Mouse (Mus musculus) hindbrain, embryonic 16.5 days (tissue): ENCODE data around the gene Ifitm6. TPM values are rescaled to one million over a fixed set of nuclear protein-coding genes. Genes with fewer than 3 reads are reported as not detected.

Source experiments
- ATAC-seq: fragments of 200-750 bp; cut with Nextera tagmentation; 2 replicates; pipeline ENCODE4 v1.8.0; 2017; ENCODE audit warnings: moderate TSS enrichment, moderate library complexity
- H3K27ac ChIP-seq: fragments of 300-500 bp; sonication (generic); 2 replicates; pipeline ENCODE4 v1.5.1; 2014; ENCODE audit warnings: low read depth, mild to moderate bottlenecking, control low read depth, low read length, moderate library complexity
- H3K27me3 ChIP-seq: fragments of 300-500 bp; sonication (generic); replicated peaks from 2 replicates; pipeline ENCODE4 v1.6.1; 2014; ENCODE audit warnings: low read length; ENCODE audit not compliant: control insufficient read depth, insufficient read depth
- H3K36me3 ChIP-seq: fragments of 300-500 bp; sonication (generic); 2 replicates; pipeline ENCODE4 v1.6.1; 2014; ENCODE audit warnings: mild to moderate bottlenecking, low read length, moderate library complexity, mixed read lengths; ENCODE audit not compliant: control insufficient read depth, insufficient read depth
- H3K4me1 ChIP-seq: fragments of 300-500 bp; sonication (generic); 2 replicates; pipeline ENCODE4 v1.6.1; 2014; ENCODE audit warnings: low read depth, low read length; ENCODE audit not compliant: control insufficient read depth, insufficient read depth
- H3K4me2 ChIP-seq: fragments of 300-500 bp; sonication (generic); 2 replicates; pipeline ENCODE4 v1.6.1; 2014; ENCODE audit warnings: mild to moderate bottlenecking, low read length, control low read depth, moderate library complexity
- H3K4me3 ChIP-seq: fragments of 300-500 bp; sonication (generic); 2 replicates; pipeline ENCODE4 v1.5.1; 2014; ENCODE audit warnings: mild to moderate bottlenecking, low read length, control low read depth, moderate library complexity
- H3K9ac ChIP-seq: fragments of 300-500 bp; sonication (generic); 2 replicates; pipeline ENCODE4 v1.6.1; 2014; ENCODE audit warnings: low read depth, mild to moderate bottlenecking, control low read depth, low read length, moderate library complexity
- H3K9me3 ChIP-seq: fragments of 300-500 bp; sonication (generic); 2 replicates; pipeline ENCODE4 v1.6.1; 2014; ENCODE audit warnings: mild to moderate bottlenecking, low read length, moderate library complexity; ENCODE audit not compliant: control insufficient read depth
- WGBS: fragments of 180-500 bp; shearing (Covaris S2); extraction: QIAGEN DNeasy Blood & Tissue Kit; methylation state at CpG from one replicate; pipeline ENCODE4 v1.1.7; 2014; 5-methylcytosine and 5-hydroxymethylcytosine counted together
- polyA plus RNA-seq: library from polyadenylated mRNA; unstranded; fragments of >200 nt; fragmentation: Nextera tagmentation; extraction: Ambion mirVana; gene quantifications from 2 replicates; pipeline ENCODE4 v1.2.1, GENCODE M21; 2015

The Ifitm6 gene
- polyA plus RNA-seq, 1 experiment from 2014 or later, result 0.83 TPM

DNA sequence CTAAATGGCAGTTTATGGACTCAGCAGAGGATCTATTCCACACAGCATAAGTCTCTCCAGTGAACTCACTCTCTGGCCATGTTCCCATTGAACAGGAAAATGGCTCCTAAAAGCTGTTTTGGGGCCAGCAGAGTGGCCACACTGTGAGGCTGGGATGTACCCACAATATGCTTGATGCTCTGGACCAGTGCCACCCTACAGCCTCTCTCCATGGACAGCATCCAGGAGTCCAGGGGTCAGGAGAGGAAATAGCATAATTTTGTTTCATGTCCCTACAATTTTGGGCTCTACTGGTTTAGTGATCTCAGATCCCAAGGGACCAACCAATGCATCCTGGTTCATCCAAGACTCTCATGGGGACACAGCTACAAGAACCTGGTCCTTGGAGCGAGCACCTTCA lies 39.8 kb upstream of the Ifitm6 start:
- Histone ChIP-seq H3K9ac (no peak overlapping the region), H3K4me1 (peaks cover 13% of the 10 kb centered on the region), H3K4me2 (no peak overlapping the region), H3K9me3 (no peaks in the 10 kb centered on the region), H3K27ac (no peak overlapping the region), H3K36me3 (no peaks in the 10 kb centered on the region), H3K4me3 (no peak overlapping the region), H3K27me3 (no peaks in the 10 kb centered on the region)
- ATAC-seq, result no peak
- WGBS, result 89% methylated on average over 1 of the region's 1 CpGs

DNA sequence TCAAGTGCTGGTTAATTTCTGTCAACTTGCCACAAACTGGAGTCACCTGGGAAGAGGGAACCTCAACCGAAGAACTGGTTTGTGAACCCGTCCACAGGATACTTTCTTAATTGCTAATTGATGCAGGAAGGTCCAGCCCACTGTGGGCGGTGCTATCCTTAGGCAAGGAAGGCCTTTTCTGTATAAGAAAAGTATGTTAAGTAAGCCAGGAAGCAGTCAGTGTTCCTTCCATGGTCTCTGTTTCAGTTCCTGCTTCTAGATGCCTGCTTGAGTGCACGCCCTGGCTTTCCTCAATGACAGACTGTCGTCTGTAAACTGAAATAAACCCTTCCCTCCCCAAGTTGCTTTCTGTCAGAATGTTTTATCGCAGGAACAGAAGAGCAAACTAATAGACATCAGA lies 39.3 kb upstream of the Ifitm6 start:
- WGBS, result 92% methylated on average over 6 of the region's 6 CpGs
- Histone ChIP-seq H3K4me1 (peaks cover 8% of the 10 kb centered on the region), H3K4me2 (no peak overlapping the region), H3K9me3 (no peaks in the 10 kb centered on the region), H3K27me3 (no peaks in the 10 kb centered on the region), H3K4me3 (no peak overlapping the region), H3K36me3 (no peaks in the 10 kb centered on the region), H3K27ac (no peak overlapping the region), H3K9ac (no peak overlapping the region)
- no peak for ATAC-seq

DNA sequence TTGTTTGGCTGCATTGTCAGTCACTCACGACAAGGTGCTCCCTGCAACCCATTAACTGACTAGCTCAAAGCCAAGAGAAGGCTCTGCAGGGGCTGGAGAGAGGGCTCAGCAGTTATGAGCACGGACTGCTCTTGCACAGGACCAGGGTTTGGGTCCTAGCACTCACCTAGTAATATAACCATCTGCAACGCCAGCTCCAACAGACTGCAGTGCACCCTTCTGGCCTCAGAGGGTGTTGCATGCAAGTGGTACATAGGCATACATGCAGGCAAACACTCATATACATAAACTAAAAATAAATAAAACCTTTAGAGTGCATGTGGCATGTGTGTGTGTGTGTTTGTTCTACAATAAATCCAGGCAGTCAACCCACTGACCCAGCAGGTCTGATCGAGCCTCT lies 38.1 kb upstream of the Ifitm6 start:
- Histone ChIP-seq H3K27ac (no peak overlapping the region), H3K9me3 (no peaks in the 10 kb centered on the region), H3K36me3 (no peaks in the 10 kb centered on the region), H3K9ac (no peak overlapping the region), H3K4me3 (no peak overlapping the region), H3K4me2 (no peak overlapping the region), H3K27me3 (no peaks in the 10 kb centered on the region), H3K4me1 (peaks cover 4% of the 10 kb centered on the region)
- WGBS, result 88% methylated on average over 4 of the region's 4 CpGs
- no peak for ATAC-seq

DNA sequence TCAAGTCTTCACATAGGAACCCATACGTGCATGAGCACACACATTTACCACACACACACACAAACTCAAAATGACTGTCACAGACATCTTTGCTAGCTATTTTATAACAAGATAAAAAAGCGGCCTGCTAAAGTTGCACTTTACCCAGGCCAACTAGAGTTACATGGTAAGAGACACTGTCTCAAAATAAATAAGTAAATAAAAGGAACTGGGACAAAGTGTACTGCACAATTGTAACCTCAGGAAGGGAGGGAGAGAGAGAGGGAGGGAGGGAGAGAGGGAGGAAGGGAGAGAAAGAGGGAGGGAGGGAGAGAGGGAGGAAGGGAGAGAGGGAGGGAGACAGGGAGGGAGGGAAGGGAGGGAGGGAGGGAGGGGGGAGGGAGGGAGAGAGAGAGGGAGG lies 34.7 kb upstream of the Ifitm6 start:
- H3K27ac ChIP-seq, result no peak overlapping the region
- WGBS, result 74% methylated on average over 2 of the region's 2 CpGs

GRCm38 (mm10) chr7:141052016-141052415 lies 34.3 kb upstream of the Ifitm6 start:
- Histone ChIP-seq H3K9me3 (no peaks in the 10 kb centered on the region), H3K36me3 (no peaks in the 10 kb centered on the region)

More for the DNA sequence above, 34.7 kb upstream of the Ifitm6 start:
- Histone ChIP-seq H3K4me3 (no peak overlapping the region), H3K36me3 (no peaks in the 10 kb centered on the region), H3K4me1 (peaks cover 4% of the 10 kb centered on the region), H3K9ac (no peak overlapping the region), H3K4me2 (no peak overlapping the region), H3K27me3 (no peaks in the 10 kb centered on the region), H3K9me3 (no peaks in the 10 kb centered on the region)
- ATAC-seq, result no peak

DNA sequence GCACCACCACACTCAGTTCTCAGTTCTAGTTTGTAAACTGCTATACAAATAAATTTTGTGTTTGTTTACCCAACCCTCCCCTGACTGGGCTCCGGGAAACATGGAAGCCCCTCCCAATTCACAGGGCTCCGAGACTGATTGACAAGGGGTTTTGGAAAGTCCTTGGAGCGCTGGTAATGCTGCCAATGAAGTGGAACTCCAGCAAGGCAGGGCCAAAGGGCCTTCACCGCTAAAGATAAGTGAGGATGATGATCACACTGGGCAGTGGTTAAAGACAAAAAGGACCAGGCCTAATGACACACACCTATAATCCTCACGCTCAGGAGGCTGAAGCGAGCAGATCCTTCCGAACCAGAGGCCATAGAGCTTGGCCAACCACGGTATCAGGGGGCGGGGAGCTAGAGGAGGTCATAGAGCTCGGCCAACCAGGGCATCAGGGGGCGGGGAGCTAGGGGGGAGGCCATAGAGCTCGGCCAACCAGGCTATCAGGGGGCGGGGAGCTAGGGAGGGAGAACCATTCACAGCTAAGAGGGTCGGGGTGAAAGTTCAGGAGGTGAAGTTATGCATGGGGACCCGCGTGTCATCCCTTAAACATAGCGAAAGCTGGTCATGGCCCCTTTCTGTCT lies 33.4 kb upstream of the Ifitm6 start:
- no peaks in the 10 kb centered on the region for H3K36me3 ChIP-seq
- no peaks in the 10 kb centered on the region for H3K9me3 ChIP-seq
- no peaks in the 10 kb centered on the region for H3K27me3 ChIP-seq
- no peak overlapping the region for H3K4me2 ChIP-seq
- no peak for ATAC-seq
- no peak overlapping the region for H3K4me3 ChIP-seq
- no peak overlapping the region for H3K9ac ChIP-seq
- H3K27ac ChIP-seq, result no peak overlapping the region
- 79% methylated on average over 17 of the region's 17 CpGs for WGBS
- peaks cover 4% of the 10 kb centered on the region for H3K4me1 ChIP-seq

More at GRCm38 (mm10) chr7:141052016-141052415, 34.3 kb upstream of the Ifitm6 start:
- ATAC-seq, result no peak
- Histone ChIP-seq H3K9ac (no peak overlapping the region), H3K27ac (no peak overlapping the region), H3K27me3 (no peaks in the 10 kb centered on the region), H3K4me1 (peaks cover 4% of the 10 kb centered on the region), H3K4me3 (no peak overlapping the region), H3K4me2 (no peak overlapping the region)
- 87% methylated on average over 4 of the region's 4 CpGs for WGBS

DNA sequence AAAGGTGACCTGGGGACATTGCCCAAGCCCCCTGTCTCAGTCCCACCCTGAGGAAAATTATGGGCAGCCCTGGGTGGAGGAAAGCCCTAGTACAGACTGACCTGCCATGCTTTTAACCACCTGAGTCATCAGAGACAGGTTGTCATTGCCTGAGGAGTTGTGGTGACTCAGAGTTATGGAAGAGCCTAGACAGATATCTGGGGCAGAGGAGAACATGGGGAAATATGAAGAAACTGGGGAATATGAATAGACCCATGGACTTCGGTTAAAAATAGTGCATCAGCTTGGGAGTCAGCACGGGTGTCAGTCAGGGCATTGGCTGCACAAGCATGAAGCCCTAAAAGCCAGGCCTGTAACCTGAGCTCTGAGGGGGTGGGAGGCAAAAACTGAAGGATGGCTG lies 31.6 kb upstream of the Ifitm6 start:
- Histone ChIP-seq H3K9me3 (no peaks in the 10 kb centered on the region), H3K4me3 (no peak overlapping the region), H3K27me3 (no peaks in the 10 kb centered on the region), H3K4me1 (peaks cover 4% of the 10 kb centered on the region), H3K27ac (no peak overlapping the region), H3K4me2 (no peak overlapping the region), H3K9ac (no peak overlapping the region), H3K36me3 (no peaks in the 10 kb centered on the region)
- ATAC-seq, result 0 out of 2 replicates have a peak, but pooled peaks have one; percentile 5
- 93% methylated on average over 2 of the region's 2 CpGs for WGBS

GRCm38 (mm10) chr7:141048226-141049218 lies 30.8 kb upstream of the Ifitm6 start:
- H3K9ac ChIP-seq, result peak overlapping the region; percentile 70
- H3K4me3 ChIP-seq, result peak overlapping the region; percentile 48
- H3K27me3 ChIP-seq, result no peaks in the 10 kb centered on the region
- H3K36me3 ChIP-seq, result no peaks in the 10 kb centered on the region
- H3K9me3 ChIP-seq, result no peaks in the 10 kb centered on the region
- H3K4me1 ChIP-seq, result peaks cover 4% of the 10 kb centered on the region
- H3K27ac ChIP-seq, result peak overlapping the region; percentile 83
- H3K4me2 ChIP-seq, result peak overlapping the region; percentile 97
- WGBS, result 9% methylated on average over 21 of the region's 21 CpGs
- ATAC-seq, result peak; percentile 92

GRCm38 (mm10) chr7:141047581-141048225 lies 30.0 kb upstream of the Ifitm6 start:
- ATAC-seq, result peak; percentile 92
- H3K4me3 ChIP-seq, result peak overlapping the region; percentile 48
- H3K4me2 ChIP-seq, result peak overlapping the region; percentile 97
- H3K9ac ChIP-seq, result peak overlapping the region; percentile 70
- H3K9me3 ChIP-seq, result no peaks in the 10 kb centered on the region
- no peaks in the 10 kb centered on the region for H3K36me3 ChIP-seq
- H3K27me3 ChIP-seq, result no peaks in the 10 kb centered on the region
- H3K4me1 ChIP-seq, result peaks cover 4% of the 10 kb centered on the region
- 10% methylated on average over 15 of the region's 19 CpGs for WGBS
- H3K27ac ChIP-seq, result peak overlapping the region; percentile 83
